Mouse (Mus musculus): Measurements from ENCODE around the gene Dnah9. TPM values are rescaled to one million over a fixed set of nuclear protein-coding genes. Genes with fewer than 3 reads are reported as not detected.
A peak's percentile ranks its signal among the peaks of the same experiment; 100 is the strongest.

The Dnah9 gene
- total RNA-seq, 4 experiments from 2014 or later, result 0.09 TPM; not detected in 3

DNA sequence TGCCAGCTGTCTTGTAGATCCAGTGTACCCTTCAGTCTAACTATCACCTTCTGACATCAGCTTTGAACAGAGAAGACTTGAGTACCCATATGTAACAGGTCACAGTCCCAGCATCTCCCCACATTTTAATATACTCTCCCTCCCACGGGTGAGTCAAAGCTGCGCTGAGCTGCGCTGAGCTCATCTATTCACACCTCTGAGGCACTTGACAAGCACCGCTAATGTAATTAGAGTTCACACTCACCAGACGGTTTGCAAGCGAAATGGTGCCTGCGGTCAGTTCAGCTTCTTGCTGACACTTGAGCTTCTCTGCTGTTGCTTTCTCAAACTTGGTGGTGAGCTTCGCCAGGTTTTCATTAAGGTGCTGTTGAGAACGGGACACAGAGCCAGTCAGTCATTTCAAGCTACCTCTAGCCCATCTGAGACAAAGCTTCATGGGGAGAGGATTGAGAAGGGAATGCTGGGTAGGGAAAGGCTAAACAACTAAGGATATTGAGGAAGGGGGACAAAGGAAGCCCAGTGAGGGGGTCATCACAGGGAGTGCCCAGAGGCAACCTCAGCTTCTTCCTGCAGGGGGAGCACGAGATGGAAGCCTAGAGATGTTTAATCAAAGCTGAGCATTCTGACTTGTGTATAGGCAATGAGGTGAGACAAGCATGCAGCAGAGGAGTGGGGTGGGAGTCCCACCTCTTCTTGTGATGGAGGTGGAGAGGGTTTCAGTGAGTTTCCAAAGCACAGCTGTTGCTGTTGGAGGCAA, 249.7 kb downstream of the Dnah9 start:
- no peak for DNase-seq

DNA sequence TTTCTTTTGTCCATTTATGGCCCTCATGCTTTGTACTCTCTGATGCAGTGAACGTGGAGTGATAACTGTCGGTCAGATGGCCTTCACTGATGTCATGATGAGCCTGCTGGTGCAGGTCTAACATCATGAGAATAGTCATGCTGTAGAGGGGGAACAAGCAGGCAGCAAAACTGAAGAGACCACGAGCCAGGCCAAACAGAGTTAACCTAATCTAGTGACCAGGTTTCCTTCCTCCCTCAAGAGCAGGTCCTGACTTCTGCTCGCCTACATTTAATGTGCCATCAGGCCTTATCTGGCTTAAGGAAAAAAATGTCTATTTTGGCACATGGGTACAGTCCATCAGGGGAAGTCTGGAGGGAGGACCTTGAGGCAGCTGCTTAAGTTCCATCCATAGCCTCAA, 259.2 kb downstream of the Dnah9 start:
- DNase-seq, result no peak

DNA sequence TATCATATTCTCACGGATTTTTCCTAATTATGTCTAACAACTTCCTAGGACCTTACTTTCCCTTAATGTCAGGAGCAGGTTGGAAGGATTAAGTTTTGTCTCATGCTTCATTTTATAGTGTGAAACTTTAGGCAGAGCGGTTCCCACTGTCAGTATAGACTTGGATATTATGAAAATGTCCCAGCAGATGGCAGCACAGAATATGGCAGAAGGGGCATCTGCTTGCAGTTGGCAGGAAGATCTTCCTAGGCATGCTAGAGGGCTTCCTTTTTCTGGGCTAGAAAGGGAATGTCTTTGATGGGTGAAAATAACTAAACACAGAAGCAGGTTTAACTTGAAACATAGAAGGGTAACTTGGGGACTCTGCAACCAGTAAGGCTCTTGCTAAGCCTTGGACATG, 262.9 kb downstream of the Dnah9 start:
- DNase-seq, result no peak

DNA sequence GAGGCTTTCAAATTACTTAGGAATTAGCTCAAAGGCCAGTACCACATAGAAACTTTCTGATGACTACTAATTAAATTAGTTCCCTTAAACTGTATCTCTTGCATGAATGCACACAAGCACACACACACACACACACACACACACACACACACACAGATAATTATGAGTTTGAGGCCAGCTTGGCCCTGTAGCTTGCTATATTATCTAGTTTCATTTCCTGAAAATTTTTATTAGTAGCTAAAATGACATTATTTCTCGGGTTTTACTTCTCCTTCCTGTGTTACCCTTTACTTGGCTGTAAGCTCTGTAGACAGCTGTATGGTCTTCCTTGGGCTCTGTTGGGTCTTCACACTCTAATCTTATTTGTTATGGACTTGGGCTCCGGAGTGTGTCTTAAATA, 264.4 kb downstream of the Dnah9 start:
- no peak for DNase-seq

DNA sequence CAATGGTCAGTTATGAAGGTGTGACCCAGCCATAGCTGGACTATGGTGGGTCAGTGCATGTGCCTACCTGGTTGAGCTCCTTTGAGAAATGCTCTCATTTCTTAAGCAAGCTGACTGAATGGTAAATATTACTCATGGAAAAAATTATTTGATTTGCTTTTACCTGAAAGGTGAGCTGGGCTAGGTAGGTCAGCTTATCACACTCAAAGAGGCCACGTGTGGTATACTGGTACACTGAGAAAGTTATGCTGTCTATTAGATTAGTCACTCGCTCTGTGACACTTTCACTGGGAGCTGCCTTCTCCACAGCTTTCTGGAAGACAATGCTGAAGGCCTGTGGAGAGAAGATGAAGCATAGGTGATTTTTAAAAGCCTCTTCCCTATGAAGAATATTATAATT, 286.9 kb downstream of the Dnah9 start:
- DNase-seq, result no peak

DNA sequence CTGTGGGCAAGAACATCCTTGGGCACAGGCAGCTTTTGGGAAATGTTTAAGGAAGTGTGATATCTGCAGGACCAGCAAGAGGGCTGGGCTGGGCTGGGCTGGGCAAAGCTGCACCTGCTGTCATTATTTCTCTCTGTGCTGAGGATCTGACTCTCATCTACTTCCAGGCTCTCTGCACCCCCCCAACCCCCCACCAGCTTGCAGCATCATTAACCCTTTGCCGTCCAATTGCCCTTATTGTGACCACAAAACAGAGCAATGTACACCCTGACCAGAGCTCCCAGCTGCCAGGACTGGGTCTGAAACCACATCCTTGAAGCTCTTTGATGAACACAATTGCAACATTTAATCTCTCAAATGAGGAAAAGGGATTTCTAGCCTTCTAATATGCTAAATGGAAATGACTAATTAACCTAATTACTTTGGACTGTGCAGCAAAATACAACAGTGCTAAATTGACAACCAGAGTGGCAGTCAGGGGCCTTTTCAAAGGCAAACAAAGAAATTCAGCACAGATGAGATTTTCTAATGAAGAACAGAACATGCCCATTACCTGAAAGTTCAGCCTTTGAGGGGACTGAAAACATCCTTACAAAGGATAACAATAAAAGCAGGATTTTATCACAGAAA, 291.1 kb downstream of the Dnah9 start:
- DNase-seq, result no peak

DNA sequence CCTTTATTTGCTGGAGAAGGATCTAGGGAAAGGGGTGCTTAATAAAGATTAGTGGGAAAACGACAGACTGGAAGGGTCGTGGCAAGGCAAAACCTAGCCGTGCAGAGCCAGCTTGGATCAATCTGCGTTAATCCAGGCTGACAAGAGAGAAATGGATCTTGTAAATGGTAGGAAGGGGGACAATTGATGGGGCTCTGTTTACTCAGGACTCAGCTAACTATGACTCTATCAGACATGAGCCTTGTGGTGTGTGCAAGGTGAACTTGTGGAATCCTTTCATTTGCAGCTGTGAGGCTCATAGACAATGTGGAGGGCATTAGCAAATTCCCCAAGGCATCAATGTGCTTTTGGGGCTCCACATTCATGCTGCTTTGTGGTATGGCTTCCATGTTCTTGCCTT, 306.9 kb downstream of the Dnah9 start:
- DNase-seq, result no peak

DNA sequence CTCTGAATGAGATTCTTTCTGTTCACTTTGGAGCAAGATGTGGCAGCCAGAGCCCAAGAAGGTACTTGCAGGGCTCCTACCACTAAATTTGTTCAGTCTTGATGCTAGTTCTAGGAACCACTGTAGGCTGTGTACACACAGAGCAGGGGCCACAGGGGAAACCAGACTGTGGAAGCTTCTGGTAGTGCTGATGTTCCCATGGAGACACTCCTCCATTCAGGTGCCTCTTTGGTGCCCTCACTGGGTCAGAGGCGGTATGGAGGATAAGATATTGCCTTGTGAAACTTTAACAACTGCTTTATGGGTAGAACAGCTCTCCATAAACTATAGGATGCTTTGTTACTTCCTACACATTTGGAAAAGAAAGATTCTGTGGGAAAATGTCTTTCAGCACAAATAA, 316.3 kb downstream of the Dnah9 start:
- no peak for DNase-seq

DNA sequence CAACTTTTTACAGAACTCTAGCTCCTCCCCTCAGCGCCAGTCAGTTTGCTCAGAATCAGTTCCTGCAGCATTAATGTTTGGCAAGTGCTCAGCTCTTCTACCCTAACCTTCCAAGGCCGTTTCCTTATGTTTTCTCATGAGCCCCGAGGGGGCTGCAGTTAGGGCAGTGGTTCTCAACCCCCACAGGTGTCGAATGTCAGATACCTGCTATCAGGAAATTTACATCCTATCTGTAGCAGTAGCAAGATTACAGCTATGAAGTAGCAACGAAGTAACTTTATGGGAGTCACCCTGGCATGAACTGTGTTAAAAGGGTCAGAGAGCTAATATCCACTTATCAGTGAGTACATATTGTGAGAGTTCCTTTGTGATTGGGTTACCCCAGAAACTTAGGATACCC, 321.9 kb downstream of the Dnah9 start:
- no peak for DNase-seq

DNA sequence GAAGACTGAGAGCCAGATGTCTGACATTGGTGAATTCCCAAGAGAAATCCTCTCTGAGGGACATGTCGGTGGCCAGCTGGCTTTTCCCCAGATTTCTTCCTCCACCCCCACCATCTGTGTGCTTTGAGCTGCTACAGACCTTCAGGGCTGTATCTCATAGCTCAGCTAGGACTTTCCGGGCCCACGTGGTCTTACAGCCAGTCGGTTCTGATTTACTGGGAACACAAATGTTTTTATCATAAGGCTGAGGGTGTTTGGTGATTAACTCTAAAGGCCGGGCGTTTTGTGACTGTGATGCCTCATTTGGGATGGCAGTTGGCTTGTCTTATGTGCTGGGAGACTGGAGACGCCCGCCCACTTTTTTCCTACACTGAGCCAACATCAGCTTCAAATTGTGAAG, 329.4 kb downstream of the Dnah9 start:
- DNase-seq, result no peak

DNA sequence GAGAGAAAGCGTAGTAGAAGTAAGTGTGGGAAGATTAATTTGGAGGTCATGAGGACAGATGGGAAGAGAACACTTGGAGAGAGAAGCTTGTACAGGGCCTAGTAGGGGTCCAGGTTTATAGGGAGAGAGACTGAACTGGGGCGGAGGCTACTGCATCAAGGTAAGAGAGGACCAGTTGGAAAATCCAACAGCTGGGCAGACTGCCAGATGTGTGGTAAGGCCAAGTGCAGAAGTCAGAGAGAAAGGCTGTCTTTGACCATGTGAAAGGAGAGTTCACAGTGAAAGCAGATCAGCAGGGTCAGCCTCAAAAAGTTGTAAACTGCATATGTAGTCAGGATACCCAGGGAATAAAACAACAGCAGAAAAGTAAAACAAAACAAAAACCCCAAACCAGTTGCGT, 343.8 kb downstream of the Dnah9 start:
- DNase-seq, result no peak

DNA sequence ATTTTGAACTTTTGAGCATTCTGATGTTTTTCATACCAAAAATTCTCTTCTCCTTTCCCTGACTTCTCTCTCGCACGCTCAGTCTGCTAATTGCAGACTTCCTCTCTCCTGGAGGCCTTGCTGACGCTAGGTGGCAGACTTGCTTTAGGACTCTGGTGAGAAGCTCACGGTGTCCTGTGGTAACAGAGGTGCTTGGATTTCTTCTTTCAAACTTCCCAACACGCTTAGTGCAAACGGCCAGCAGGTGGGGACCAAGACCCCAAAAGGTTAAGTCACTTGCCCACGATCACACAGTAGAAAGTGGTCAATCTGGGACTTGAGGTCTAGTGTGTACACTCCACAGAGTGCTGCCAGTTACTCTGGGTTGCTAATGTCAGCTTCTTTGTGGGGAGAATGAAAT, 347.5 kb downstream of the Dnah9 start:
- DNase-seq, result no peak

DNA sequence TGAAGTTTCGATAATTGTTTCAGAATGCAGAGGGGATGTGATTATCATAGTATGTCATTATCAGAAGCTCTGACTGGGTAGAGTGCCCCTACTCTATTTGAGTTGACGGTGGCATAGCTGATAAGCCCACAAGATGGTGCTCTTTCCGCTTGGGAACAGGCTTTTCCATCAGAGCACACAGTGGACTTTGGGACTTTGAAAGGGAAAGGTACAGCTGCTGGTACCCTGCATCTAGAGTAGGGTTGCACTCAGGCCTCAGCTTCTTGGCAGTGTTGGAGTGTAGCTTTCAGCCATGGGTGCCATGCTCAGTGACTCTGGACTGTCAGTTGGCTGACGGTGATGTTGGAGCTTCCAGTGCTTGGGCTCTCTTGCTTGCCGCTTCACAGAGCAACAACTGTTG, 348.1 kb downstream of the Dnah9 start:
- DNase-seq, result no peak

DNA sequence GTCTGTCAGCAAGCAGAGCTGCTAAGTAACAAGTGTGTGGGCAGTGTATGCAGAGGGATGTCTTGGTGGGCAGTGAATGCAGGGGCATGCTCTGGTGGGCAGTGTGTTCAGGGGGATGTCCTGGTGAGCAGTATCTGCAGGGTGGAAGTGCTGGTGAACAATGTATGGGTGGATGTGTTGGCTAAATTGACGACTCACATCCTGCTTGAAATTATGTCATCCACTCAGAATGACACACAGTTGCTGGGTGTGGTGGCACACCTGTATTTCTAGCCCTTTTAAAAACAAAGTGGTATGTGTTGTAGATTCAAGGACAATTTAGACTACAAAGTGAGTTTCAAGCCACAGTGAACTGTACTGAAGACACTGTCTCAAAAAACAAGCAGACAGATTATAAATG, 350.2 kb downstream of the Dnah9 start:
- DNase-seq, result no peak

DNA sequence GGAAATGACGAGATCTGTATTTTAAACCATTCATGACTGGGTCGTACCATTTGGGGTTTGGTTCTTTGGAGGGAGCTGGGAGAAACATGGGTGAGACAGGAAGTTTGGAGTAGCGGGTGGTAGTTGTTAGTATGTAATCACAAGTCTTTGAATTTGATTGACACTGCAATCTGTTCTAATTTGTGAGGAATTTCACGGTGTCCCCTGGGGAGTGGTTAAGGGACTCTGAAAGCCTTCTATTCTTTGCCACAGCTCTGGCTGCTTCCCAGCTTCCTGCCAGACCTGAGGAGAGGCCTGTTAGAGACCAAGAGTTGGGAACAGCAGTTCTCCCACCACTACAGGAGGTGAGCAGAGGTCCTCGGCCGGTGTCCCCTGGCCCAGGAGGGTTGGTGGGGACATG, 352.1 kb downstream of the Dnah9 start:
- DNase-seq, result no peak

DNA sequence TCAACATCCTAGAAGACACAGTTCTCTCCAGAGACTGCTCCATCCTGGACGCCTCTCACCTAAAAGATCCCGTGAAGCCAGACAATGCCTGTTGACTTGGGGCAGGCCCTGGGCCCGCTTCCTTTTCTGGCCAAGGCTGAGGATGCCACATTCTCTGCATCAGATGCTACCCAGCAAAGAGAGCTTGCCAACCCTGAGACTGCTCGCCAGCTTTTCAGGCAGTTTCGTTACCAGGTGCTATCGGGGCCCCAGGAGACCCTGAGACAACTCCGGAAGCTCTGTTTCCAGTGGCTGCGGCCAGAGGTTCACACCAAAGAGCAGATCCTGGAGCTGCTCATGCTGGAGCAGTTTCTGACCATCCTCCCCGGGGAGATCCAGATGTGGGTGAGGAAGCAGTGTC, 354.0 kb downstream of the Dnah9 start:
- no peak for DNase-seq

DNA sequence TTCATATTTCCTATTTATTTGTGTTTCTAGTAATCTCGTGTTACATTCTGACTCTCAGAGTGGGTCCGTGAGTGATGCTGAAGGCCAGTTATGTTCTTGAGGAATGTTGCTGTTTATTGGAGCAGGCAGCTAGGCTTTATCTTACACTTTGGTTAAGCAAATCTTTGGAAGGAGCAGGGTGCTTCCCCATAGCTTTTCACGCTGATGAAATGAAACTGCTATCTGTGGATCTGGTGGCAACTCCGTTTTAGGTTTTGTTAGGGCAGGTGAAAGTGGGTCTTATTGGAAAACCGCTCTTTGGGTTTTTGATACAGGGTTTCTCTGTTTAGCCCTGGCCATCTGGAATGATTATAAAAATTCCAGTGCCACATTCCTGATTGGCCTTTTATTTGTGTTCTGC, 356.3 kb downstream of the Dnah9 start:
- DNase-seq, result no peak

DNA sequence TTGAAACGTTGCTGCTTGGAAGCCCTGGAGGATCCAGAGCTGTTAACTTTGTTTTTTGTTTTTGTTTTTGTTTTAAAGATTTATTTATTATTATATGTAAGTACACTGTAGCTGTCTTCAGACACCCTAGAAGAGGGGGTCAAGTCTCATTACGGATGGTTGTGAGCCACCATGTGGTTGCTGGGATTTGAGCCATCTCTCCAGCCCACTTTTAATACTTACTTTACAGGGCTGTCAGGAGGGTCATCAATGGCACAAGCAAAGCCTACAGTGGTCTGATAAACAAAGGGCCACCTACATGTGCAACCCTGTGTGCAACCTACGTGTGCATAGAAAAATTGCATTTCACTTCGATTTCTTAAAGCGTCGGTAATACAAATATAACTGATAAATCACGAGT, 360.8 kb downstream of the Dnah9 start:
- no peak for DNase-seq

DNA sequence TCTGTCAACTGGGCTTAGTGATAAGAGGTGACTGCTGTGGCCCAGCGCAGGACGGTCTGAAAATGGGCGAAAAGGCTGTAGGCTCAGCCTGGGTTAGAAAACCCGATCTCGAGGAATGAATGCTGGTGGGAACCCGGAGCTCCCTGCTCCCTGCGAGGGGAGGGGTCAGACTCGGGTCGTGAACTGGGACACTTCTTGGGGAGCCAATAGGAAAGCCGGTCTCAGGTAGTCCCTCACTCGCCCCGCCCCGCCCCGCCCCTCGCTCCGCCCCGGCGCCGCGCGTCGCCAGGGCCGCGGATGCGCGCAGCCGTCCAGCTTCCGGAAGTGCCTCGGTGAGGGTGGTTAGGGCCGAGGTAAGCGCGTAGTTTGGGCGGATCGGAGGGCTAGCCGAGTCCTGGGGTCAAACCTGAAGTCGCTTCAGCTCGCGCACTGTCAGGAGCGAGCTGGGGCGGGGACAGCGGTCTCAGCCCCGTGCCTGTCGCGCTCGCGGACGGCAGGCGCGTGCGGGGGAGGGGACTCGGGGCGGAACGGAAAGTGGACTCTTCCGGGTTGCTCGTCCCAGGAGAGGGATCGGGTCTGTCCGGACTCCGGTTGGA, 361.3 kb downstream of the Dnah9 start, which contains the start of gene Zkscan6:
Gene Zkscan6 (plus strand): TSS at position 267 of the 596 bp plus-strand sequence.
- DNase-seq, result peak; percentile 89

DNA sequence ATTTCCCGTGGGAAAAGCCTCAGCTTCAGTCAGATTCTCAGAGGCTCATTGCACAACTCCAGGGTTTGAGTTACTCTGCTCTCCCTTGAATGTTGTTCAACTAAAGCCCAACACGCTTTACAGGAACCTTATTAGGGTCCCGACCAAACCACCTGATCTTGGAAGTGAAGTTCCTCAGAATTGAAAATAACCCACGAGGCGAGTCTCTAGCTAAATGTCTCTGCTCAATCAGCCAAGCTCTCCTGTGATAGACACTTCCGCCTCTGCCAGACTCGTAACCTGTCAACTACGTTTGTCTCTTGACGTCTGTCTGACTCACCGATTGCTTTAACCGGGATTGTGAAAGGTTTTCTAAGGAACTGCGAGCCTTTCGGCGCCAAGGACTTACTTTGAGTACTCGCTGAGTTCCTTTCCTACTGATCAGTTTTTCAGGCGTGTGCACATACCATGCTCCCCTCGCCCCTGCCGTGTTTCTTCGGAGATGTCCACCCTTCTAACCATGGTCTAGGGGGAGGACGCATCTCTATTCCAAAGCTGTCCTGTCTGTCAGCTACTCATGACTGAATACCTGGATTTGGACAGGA, 361.9 kb downstream of the Dnah9 start:
- peak; percentile 75 for DNase-seq

DNA sequence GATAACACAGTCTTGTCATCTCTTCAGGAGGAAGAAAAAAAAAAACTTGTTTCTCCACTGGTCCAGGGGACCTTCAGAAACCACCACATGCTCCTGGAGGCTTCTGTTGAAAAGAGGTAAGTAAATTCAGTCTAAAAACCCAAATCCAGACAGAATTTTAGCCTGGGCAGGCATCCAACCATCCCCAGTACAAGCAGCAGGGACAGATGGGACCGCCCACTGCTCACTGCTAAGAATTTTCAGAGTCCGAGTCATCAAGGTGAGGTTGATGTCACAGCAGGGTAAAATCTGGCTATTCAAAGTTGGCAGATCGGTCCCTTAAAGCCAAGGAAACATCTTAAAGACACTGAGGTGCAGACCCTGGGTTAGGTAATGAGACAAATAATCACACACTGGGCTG, 366.5 kb downstream of the Dnah9 start:
- DNase-seq, result no peak

DNA sequence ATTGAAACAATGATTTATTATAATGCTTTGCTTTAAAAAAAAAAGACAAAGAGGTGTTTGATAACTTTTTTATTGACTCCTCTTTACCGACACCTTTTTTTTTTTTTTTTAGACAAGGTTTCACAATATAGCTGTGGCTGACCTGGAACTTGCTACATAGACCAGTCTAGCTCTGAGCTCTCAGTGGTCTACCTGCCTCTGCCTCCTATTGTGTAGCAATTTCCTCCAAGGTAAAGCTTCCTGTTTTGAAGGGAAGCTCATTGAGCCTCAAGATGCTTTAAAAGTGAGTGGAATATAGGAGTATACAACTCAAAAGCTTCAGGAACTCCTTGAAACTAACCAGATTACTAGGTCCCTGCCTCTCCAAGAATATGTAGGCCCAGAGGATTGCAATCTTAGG, 372.5 kb downstream of the Dnah9 start:
- DNase-seq, result no peak

DNA sequence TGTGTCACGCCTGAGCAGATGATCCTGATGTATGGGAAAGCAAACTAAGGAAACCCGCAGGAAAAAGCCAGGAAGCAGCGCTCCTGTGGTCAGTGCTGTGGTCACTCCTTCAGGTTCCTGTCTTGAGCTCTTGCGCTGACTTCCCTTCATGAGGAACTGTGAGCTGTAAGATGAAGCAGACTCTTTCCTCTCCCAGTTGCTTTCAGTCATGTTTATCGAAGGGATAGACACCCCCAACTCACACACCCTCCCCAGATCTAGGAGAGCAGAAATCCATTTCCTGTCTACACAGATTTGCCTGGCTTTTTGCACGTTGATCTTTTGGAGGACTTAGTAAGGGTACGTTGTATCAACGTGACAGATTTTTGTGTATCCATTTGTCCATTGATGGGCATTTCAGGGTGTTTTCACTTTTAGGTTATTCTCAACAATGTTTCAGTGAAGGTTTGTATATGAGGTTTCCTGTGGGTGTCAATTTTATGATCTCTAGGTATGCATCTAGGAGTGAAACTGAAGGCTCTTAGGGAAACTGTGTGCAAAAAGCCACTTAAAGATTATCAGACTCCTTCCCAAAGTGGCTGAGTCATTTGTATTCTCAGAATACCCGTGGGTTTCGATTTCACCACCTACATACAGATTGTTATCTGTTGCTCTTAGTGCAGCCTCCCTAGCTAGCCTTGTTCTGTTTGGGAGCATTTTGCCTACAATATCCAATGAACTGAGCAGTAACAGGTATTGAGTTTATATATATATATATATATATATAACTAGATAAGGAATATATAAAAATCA, 373.7 kb downstream of the Dnah9 start:
- DNase-seq, result no peak

Data from adrenal gland, adult 8-10 months (tissue).